ENCODE assay signal across 8 mouse cellular contexts in the genomic region with DNA sequence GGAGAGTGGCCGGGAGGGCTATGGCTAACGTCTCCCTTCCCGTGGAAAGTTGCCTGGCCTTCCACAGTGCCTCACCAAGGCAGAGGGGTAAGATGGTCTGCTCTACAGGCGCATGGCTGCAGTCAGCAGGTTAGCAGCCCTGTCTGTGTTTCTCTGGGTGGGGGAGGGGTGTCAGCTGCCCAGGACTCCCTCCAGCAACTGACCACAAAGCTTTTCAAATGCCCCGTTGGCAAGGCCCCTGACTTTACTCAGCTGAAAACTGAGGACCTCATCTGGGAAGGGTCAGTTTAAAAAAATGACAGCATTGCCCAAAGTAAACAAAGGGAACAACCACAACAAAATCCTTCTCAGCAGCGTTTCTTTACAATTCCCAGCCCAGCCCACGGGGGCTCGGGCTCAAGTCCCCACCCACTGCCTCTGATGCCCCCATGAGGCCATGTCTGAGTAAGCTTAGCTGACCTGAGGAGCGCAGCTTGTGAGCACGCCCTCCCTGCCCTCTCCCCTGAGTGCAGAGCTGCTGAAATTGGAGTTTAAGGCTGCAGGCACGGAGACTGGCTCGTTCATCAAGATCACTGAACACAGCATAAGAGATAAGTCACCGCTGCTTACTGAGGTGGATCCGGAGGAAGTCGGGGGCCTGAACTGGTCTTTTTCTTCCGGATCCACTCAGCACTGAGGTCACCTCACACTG. TPM values are rescaled to one million over a fixed set of nuclear protein-coding genes. Genes with fewer than 3 reads are reported as not detected.
DNase-seq lines count a peak whose midpoint lies in the region; ATAC-seq and TF ChIP-seq lines count a peak whose summit lies in the region.

No protein-coding gene starts in this region.

- DNase-seq in left cerebral cortex, adult 2 months (ENCODE audit: extremely low spot score in 1 of 2, low spot score in 2 of 2): no peak
- DNase-seq in left cerebral cortex, postnatal 14 days (ENCODE audit: low spot score in 2 of 2): no peak
- DNase-seq in embryonic facial prominence, embryonic 10.5 days (ENCODE audit: low spot score): peak; percentile 78
- peak; percentile 55 for DNase-seq in kidney, postnatal 10 days
- DNase-seq in urinary bladder, postnatal 10 days (ENCODE audit: low spot score): no peak

- peak overlapping the region; percentile 59 for H3K27ac ChIP-seq in left cerebral cortex, adult 2 months
- H3K27ac ChIP-seq in embryonic facial prominence, embryonic 10.5 days (replicated peaks): peak overlapping the region; percentile 95
- peak overlapping the region; percentile 74 for H3K27ac ChIP-seq in heart, embryonic 14.5 days (replicated peaks in 1 of 2; ENCODE audit: control insufficient read depth in 1 of 2, insufficient read depth in 1 of 2, low read depth in 2 of 2, low read length in 2 of 2)
- H3K27ac ChIP-seq in stomach, embryonic 16.5 days (ENCODE audit: low read length): peak overlapping the region; percentile 62

- H3K36me3 ChIP-seq in embryonic facial prominence, embryonic 10.5 days (replicated peaks): no peaks in the 10 kb centered on the region
- no peaks in the 10 kb centered on the region for H3K36me3 ChIP-seq in heart, embryonic 14.5 days (ENCODE audit: control insufficient read depth, insufficient read depth, low read length)
- no peaks in the 10 kb centered on the region for H3K36me3 ChIP-seq in stomach, embryonic 16.5 days (ENCODE audit: control insufficient read depth, insufficient read depth, low read length)

- H3K4me2 ChIP-seq in heart, embryonic 14.5 days (ENCODE audit: low read length): peak overlapping the region; percentile 69
- peak overlapping the region; percentile 44 for H3K4me2 ChIP-seq in stomach, embryonic 16.5 days (ENCODE audit: low read depth, low read length)

- no peak; the same call in 1 of the 2 replicates for TF ChIP-seq CTCF in left cerebral cortex, adult 2 months (IDR thresholded peaks at IDR 0.05)

- no peaks in the 10 kb centered on the region for H3K9me3 ChIP-seq in embryonic facial prominence, embryonic 10.5 days
- no peaks in the 10 kb centered on the region for H3K9me3 ChIP-seq in heart, embryonic 14.5 days (ENCODE audit: control insufficient read depth, low read length)
- H3K9me3 ChIP-seq in stomach, embryonic 16.5 days (replicated peaks; ENCODE audit: control insufficient read depth, low read length): no peaks in the 10 kb centered on the region

- peaks cover 79% of the 10 kb centered on the region for H3K4me1 ChIP-seq in embryonic facial prominence, embryonic 10.5 days
- H3K4me1 ChIP-seq in heart, embryonic 14.5 days (ENCODE audit: control insufficient read depth in 2 of 2, insufficient read depth in 2 of 2, low read length in 2 of 2): peaks cover 17 to 29% of the 10 kb centered on the region in 2 experiments
- peaks cover 47% of the 10 kb centered on the region for H3K4me1 ChIP-seq in stomach, embryonic 16.5 days (ENCODE audit: control insufficient read depth, insufficient read depth, low read length)

- ATAC-seq in heart, embryonic 14.5 days (ENCODE audit: insufficient number of reproducible peaks, insufficient read depth, low FRiP score, low read depth): peak; percentile 58; the same call in 1 of the 2 replicates
- peak; percentile 62 for ATAC-seq in megakaryocyte, adult 5-6 weeks (ENCODE audit: poor library complexity, severe bottlenecking)
- ATAC-seq in stomach, embryonic 16.5 days (ENCODE audit: insufficient read depth, low FRiP score): 0 out of 2 replicates have a peak, but pooled peaks have one; percentile 25

- WGBS in embryonic facial prominence, embryonic 10.5 days: 7% methylated on average over 16 of the region's 16 CpGs
- WGBS in heart, embryonic 14.5 days: 8% methylated on average over 16 of the region's 16 CpGs
- WGBS in stomach, embryonic 16.5 days: 10% methylated on average over 16 of the region's 16 CpGs

- intact Hi-C loops in left cerebral cortex, adult 2 months (cut with DNase I): loop anchor here (5.0 kb wide), 1 partner anchor 70 kb away; a partner anchor contains a TSS
- intact Hi-C loops in left cerebral cortex, postnatal 14 days (cut with DNase I): no loop called here

- 0 out of 2 replicates have a peak overlapping the region, but pooled peaks have one; percentile 14 for H3K4me3 ChIP-seq in left cerebral cortex, adult 2 months
- peak overlapping the region; percentile 45 for H3K4me3 ChIP-seq in embryonic facial prominence, embryonic 10.5 days
- H3K4me3 ChIP-seq in heart, embryonic 14.5 days (ENCODE audit: control insufficient read depth in 1 of 2, insufficient read depth in 1 of 2, low read depth in 1 of 2, low read length in 2 of 2): peak overlapping the region; percentile 35 to 37
- H3K4me3 ChIP-seq in stomach, embryonic 16.5 days (replicated peaks; ENCODE audit: low read length): no peak overlapping the region

- H3K27me3 ChIP-seq in embryonic facial prominence, embryonic 10.5 days (replicated peaks; ENCODE audit: low read depth, poor library complexity, severe bottlenecking): no peaks in the 10 kb centered on the region
- H3K27me3 ChIP-seq in heart, embryonic 14.5 days (ENCODE audit: control insufficient read depth, insufficient read depth, low read length): no peaks in the 10 kb centered on the region
- H3K27me3 ChIP-seq in stomach, embryonic 16.5 days (ENCODE audit: control insufficient read depth, insufficient read depth, low read length): no peaks in the 10 kb centered on the region

- peak overlapping the region; percentile 69 for H3K9ac ChIP-seq in heart, embryonic 14.5 days (ENCODE audit: low read length)
- H3K9ac ChIP-seq in stomach, embryonic 16.5 days (ENCODE audit: low read length): peak overlapping the region; percentile 57; the same call in 1 of the 2 replicates

RNA-seq across cellular contexts. Expression of a gene that starts 41.4 kb away (rescaled TPM):
- 10 to 100 TPM; 80.1 to 90.2 TPM for total RNA-seq in left cerebral cortex, adult 2 months (2021)
- total RNA-seq in left cerebral cortex, postnatal 14 days (2021): 10 to 100 TPM; 69.4 to 69.5 TPM
- 119 and 122 TPM in 2 replicates for polyA plus RNA-seq in embryonic facial prominence, embryonic 10.5 days (2016; fragmentation: Nextera tagmentation; extraction: Ambion mirVana)
- polyA plus RNA-seq in heart, embryonic 14.5 days (2014; fragmentation: Nextera tagmentation; extraction: Ambion mirVana): 131 and 136 TPM in 2 replicates
- total RNA-seq in megakaryocyte, adult 5-6 weeks (2015): 83.9 and 98.2 TPM in 2 replicates
- total RNA-seq in megakaryocyte, adult 5-6 weeks (2017): 51.7 and 69.2 TPM in 2 replicates
- 143 and 147 TPM in 2 replicates for polyA plus RNA-seq in stomach, embryonic 16.5 days (2015; fragmentation: Nextera tagmentation; extraction: Ambion mirVana)

RNA-seq across cellular contexts. Expression of a gene that starts 53.9 kb away (rescaled TPM):
- total RNA-seq in left cerebral cortex, adult 2 months (2021): 100 to 1,000 TPM; 224 to 246 TPM
- total RNA-seq in left cerebral cortex, postnatal 14 days (2021): 100 to 1,000 TPM; 243 to 274 TPM
- 27.0 and 28.2 TPM in 2 replicates for polyA plus RNA-seq in embryonic facial prominence, embryonic 10.5 days (2016; fragmentation: Nextera tagmentation; extraction: Ambion mirVana)
- 99.4 and 112 TPM in 2 replicates for polyA plus RNA-seq in heart, embryonic 14.5 days (2014; fragmentation: Nextera tagmentation; extraction: Ambion mirVana)
- total RNA-seq in megakaryocyte, adult 5-6 weeks (2015): 7.5 and 7.9 TPM in 2 replicates
- 10.9 and 14.4 TPM in 2 replicates for total RNA-seq in megakaryocyte, adult 5-6 weeks (2017)
- polyA plus RNA-seq in stomach, embryonic 16.5 days (2015; fragmentation: Nextera tagmentation; extraction: Ambion mirVana): 27.5 and 31.3 TPM in 2 replicates

Comparison
In these comparisons a context has a peak if more than half of its experiments do, and no peak if none do; other contexts are left out.
1. DNase-seq: peak in embryonic facial prominence, embryonic 10.5 days (single experiment) and kidney, postnatal 10 days (single experiment); none in left cerebral cortex, adult 2 months (0 of 2), left cerebral cortex, postnatal 14 days (0 of 2) and urinary bladder, postnatal 10 days (single experiment).
2. RNA of a gene that starts 53.9 kb away (total RNA-seq): 243 to 274 TPM in left cerebral cortex, postnatal 14 days and 224 to 246 TPM in left cerebral cortex, adult 2 months; 7.5 to 14.4 TPM in megakaryocyte, adult 5-6 weeks; every median in the first group is over 10 times any median in the second.
3. Peak in every context shown above with its lines, with median percentiles within 50 percentile points of each other: H3K27ac ChIP-seq and ATAC-seq.